Mouse (Mus musculus): ENCODE results near the gene Gm49354. TPM values are rescaled to one million over a fixed set of nuclear protein-coding genes. Genes with fewer than 3 reads are reported as not detected.
"Not testable (repeated sequence)": the region's sequence is repeated elsewhere in the genome, so short reads cannot be mapped to it uniquely, and the experiment has no call there.

Gm49354 gene
- polyA plus RNA-seq, 2 experiments: 0.35 TPM; not detected in 1

- Histone ChIP-seq H3K36me3 (replicated peaks; ENCODE audit: control insufficient read depth, insufficient read depth, low read depth) (no peaks in the 10 kb centered on the region), H3K4me1 (replicated peaks; ENCODE audit: control insufficient read depth in 2 of 2, insufficient read depth in 2 of 2, low read length in 1 of 2) (peaks cover 40 to 43% of the 10 kb centered on the region in 2 experiments), H3K4me2 (ENCODE audit: low read depth) (no peak overlapping the region), H3K4me3 (ENCODE audit: insufficient read depth in 1 of 2, low read depth in 2 of 2, low read length in 2 of 2) (no peak overlapping the region), H3K27ac (no peak overlapping the region), H3K9me3 (ENCODE audit: control insufficient read depth, low read length) (no peaks in the 10 kb centered on the region), H3K9ac (replicated peaks) (no peak overlapping the region; the same call in 1 of the 2 replicates), H3K27me3 (ENCODE audit: control insufficient read depth, insufficient read depth, low read length) (no peaks in the 10 kb centered on the region)
- TF ChIP-seq CTCF (IDR thresholded peaks at IDR 0.05; ENCODE audit: low read depth) (peak; percentile 73), EP300 (IDR thresholded peaks at IDR 0.05; ENCODE audit: low read depth) (no peak)
- no peak for DNase-seq (ENCODE audit: low read depth in 3 of 3, low spot score in 3 of 3)
- no peak for ATAC-seq (ENCODE audit: insufficient read depth)
- WGBS (ENCODE audit: insufficient replicate concordance): 44% methylated on average over 10 of the region's 10 CpGs
Measured at GRCm38 (mm10) chr13:59741697-59742096, 40.3 kb downstream of the Gm49354 start.

- 89% methylated on average over 11 of the region's 11 CpGs for WGBS (ENCODE audit: insufficient replicate concordance)
Measured at GRCm38 (mm10) chr13:59741096-59741495, 40.9 kb downstream of the Gm49354 start.

GRCm38 (mm10) chr13:59739397-59739796, 42.6 kb downstream of the Gm49354 start:
- no peaks in the 10 kb centered on the region for H3K9me3 ChIP-seq (ENCODE audit: control insufficient read depth, low read length)
- H3K4me1 ChIP-seq (replicated peaks; ENCODE audit: control insufficient read depth in 2 of 2, insufficient read depth in 2 of 2, low read length in 1 of 2): peaks cover 58 to 59% of the 10 kb centered on the region in 2 experiments
- peak overlapping the region; percentile 89 for H3K27ac ChIP-seq
- peak overlapping the region in 1 of 2 experiments; percentile 4; a peak in 1 of 4 replicates for H3K4me3 ChIP-seq (ENCODE audit: insufficient read depth in 1 of 2, low read depth in 2 of 2, low read length in 2 of 2)
- WGBS (ENCODE audit: insufficient replicate concordance): 23% methylated on average over 4 of the region's 4 CpGs
- no peaks in the 10 kb centered on the region for H3K36me3 ChIP-seq (replicated peaks; ENCODE audit: control insufficient read depth, insufficient read depth, low read depth)
- peak overlapping the region; percentile 56 for H3K9ac ChIP-seq (replicated peaks)
- peak overlapping the region; percentile 55 for H3K4me2 ChIP-seq (ENCODE audit: low read depth)
- TF ChIP-seq CTCF (IDR thresholded peaks at IDR 0.05; ENCODE audit: low read depth): peak; percentile 39; the same call in 1 of the 2 replicates
- TF ChIP-seq EP300 (IDR thresholded peaks at IDR 0.05; ENCODE audit: low read depth): peak; percentile 98
- H3K27me3 ChIP-seq (ENCODE audit: control insufficient read depth, insufficient read depth, low read length): no peaks in the 10 kb centered on the region
- DNase-seq (ENCODE audit: low read depth in 3 of 3, low spot score in 3 of 3) (peak; percentile 80 to 85 (median 82)), ATAC-seq (ENCODE audit: insufficient read depth) (peak; percentile 74)

More at GRCm38 (mm10) chr13:59741096-59741495, 40.9 kb downstream of the Gm49354 start:
- Histone ChIP-seq H3K9me3 (ENCODE audit: control insufficient read depth, low read length) (no peaks in the 10 kb centered on the region), H3K27ac (no peak overlapping the region), H3K4me3 (ENCODE audit: insufficient read depth in 1 of 2, low read depth in 2 of 2, low read length in 2 of 2) (no peak overlapping the region), H3K4me2 (ENCODE audit: low read depth) (no peak overlapping the region), H3K36me3 (replicated peaks; ENCODE audit: control insufficient read depth, insufficient read depth, low read depth) (no peaks in the 10 kb centered on the region), H3K27me3 (ENCODE audit: control insufficient read depth, insufficient read depth, low read length) (no peaks in the 10 kb centered on the region), H3K4me1 (replicated peaks; ENCODE audit: control insufficient read depth in 2 of 2, insufficient read depth in 2 of 2, low read length in 1 of 2) (peaks cover 43 to 45% of the 10 kb centered on the region in 2 experiments), H3K9ac (replicated peaks) (no peak overlapping the region)
- no peak for ATAC-seq (ENCODE audit: insufficient read depth)
- TF ChIP-seq CTCF (IDR thresholded peaks at IDR 0.05; ENCODE audit: low read depth): no peak
- no peak for TF ChIP-seq EP300 (IDR thresholded peaks at IDR 0.05; ENCODE audit: low read depth)
- no peak for DNase-seq (ENCODE audit: low read depth in 3 of 3, low spot score in 3 of 3)

GRCm38 (mm10) chr13:59738455-59738854, 43.6 kb downstream of the Gm49354 start:
- DNase-seq (ENCODE audit: low read depth in 3 of 3, low spot score in 3 of 3): peak; percentile 82 to 85 (median 84)
- Histone ChIP-seq H3K9me3 (ENCODE audit: control insufficient read depth, low read length) (no peaks in the 10 kb centered on the region), H3K36me3 (replicated peaks; ENCODE audit: control insufficient read depth, insufficient read depth, low read depth) (no peaks in the 10 kb centered on the region), H3K4me2 (ENCODE audit: low read depth) (peak overlapping the region; percentile 55), H3K27ac (peak overlapping the region; percentile 89), H3K4me3 (ENCODE audit: insufficient read depth in 1 of 2, low read depth in 2 of 2, low read length in 2 of 2) (peak overlapping the region; percentile 17 to 29; a peak in 2 of 4 replicates), H3K4me1 (replicated peaks; ENCODE audit: control insufficient read depth in 2 of 2, insufficient read depth in 2 of 2, low read length in 1 of 2) (peaks cover 63 to 67% of the 10 kb centered on the region in 2 experiments), H3K9ac (replicated peaks) (peak overlapping the region; percentile 56), H3K27me3 (ENCODE audit: control insufficient read depth, insufficient read depth, low read length) (no peaks in the 10 kb centered on the region)
- TF ChIP-seq EP300 (IDR thresholded peaks at IDR 0.05; ENCODE audit: low read depth) (peak; percentile 87), CTCF (IDR thresholded peaks at IDR 0.05; ENCODE audit: low read depth) (no peak)
- 20% methylated on average over 2 of the region's 2 CpGs for WGBS (ENCODE audit: insufficient replicate concordance)
- peak; percentile 86 for ATAC-seq (ENCODE audit: insufficient read depth)

GRCm38 (mm10) chr13:59735190-59735589, 46.9 kb downstream of the Gm49354 start:
- Histone ChIP-seq H3K27ac (peak overlapping the region; percentile 78), H3K4me3 (ENCODE audit: insufficient read depth in 1 of 2, low read depth in 2 of 2, low read length in 2 of 2) (no peak overlapping the region), H3K36me3 (replicated peaks; ENCODE audit: control insufficient read depth, insufficient read depth, low read depth) (no peaks in the 10 kb centered on the region), H3K27me3 (ENCODE audit: control insufficient read depth, insufficient read depth, low read length) (no peaks in the 10 kb centered on the region), H3K9me3 (ENCODE audit: control insufficient read depth, low read length) (no peaks in the 10 kb centered on the region), H3K4me2 (ENCODE audit: low read depth) (peak overlapping the region; percentile 45; the same call in 1 of the 2 replicates), H3K4me1 (replicated peaks; ENCODE audit: control insufficient read depth in 2 of 2, insufficient read depth in 2 of 2, low read length in 1 of 2) (peaks cover 64 to 67% of the 10 kb centered on the region in 2 experiments), H3K9ac (replicated peaks) (no peak overlapping the region)
- DNase-seq (ENCODE audit: low read depth in 3 of 3, low spot score in 3 of 3) (peak; percentile 51 to 52 (median 51)), ATAC-seq (ENCODE audit: insufficient read depth) (no peak)
- no peak for TF ChIP-seq EP300 (IDR thresholded peaks at IDR 0.05; ENCODE audit: low read depth)
- peak; percentile 66 for TF ChIP-seq CTCF (IDR thresholded peaks at IDR 0.05; ENCODE audit: low read depth)
- 33% methylated on average over 3 of the region's 3 CpGs for WGBS (ENCODE audit: insufficient replicate concordance)

- Histone ChIP-seq H3K9ac (replicated peaks) (peak overlapping the region; percentile 40; the same call in 1 of the 2 replicates), H3K4me3 (ENCODE audit: insufficient read depth in 1 of 2, low read depth in 2 of 2, low read length in 2 of 2) (peak overlapping the region in 1 of 2 experiments; percentile 12; a peak in 1 of 4 replicates), H3K4me1 (replicated peaks; ENCODE audit: control insufficient read depth in 2 of 2, insufficient read depth in 2 of 2, low read length in 1 of 2) (peaks cover 56 to 59% of the 10 kb centered on the region in 2 experiments), H3K4me2 (ENCODE audit: low read depth) (peak overlapping the region; percentile 45), H3K27ac (peak overlapping the region; percentile 78)
- not testable (repeated sequence) for H3K36me3 ChIP-seq (replicated peaks; ENCODE audit: control insufficient read depth, insufficient read depth, low read depth); H3K27me3 ChIP-seq (ENCODE audit: control insufficient read depth, insufficient read depth, low read length); H3K9me3 ChIP-seq (ENCODE audit: control insufficient read depth, low read length)
- ATAC-seq (ENCODE audit: insufficient read depth) (peak; percentile 3; the same call in 1 of the 2 replicates), DNase-seq (ENCODE audit: low read depth in 3 of 3, low spot score in 3 of 3) (peak in 1 of 3 experiments; percentile 54)
- 9% methylated on average over 6 of the region's 6 CpGs for WGBS (ENCODE audit: insufficient replicate concordance)
Measured at GRCm38 (mm10) chr13:59734347-59734746, 47.7 kb downstream of the Gm49354 start.
